Mouse (Mus musculus): ENCODE results near the gene Kbtbd4. TPM values are rescaled to one million over a fixed set of nuclear protein-coding genes. Genes with fewer than 3 reads are reported as not detected.

The Kbtbd4 gene
- total RNA-seq, 2 experiments from 2014 or later, result 38.1 to 39.5 TPM

- Histone ChIP-seq H3K4me3 (peak within 1 kb of the TSS; percentile 99), H3K27ac (peak within 1 kb of the TSS; percentile 97)
- peak; percentile 79 to 80 for DNase-seq (ENCODE audit: low spot score in 2 of 2)
- peak; percentile 80 for TF ChIP-seq CTCF (conservative IDR thresholded peaks at IDR 0.05)
Measured at GRCm38 (mm10) chr2:90940233-90941229, 36.0 kb downstream of the Kbtbd4 start, which contains the start of gene Celf1. Celf1 (plus strand) TSS chr2:90940382.

GRCm38 (mm10) chr2:90941744-90942143, 37.2 kb downstream of the Kbtbd4 start:
- DNase-seq (ENCODE audit: low spot score in 2 of 2), result no peak
- TF ChIP-seq CTCF (conservative IDR thresholded peaks at IDR 0.05), result no peak
- Histone ChIP-seq H3K27ac (peak overlapping the region; percentile 97; the same call in 1 of the 2 replicates), H3K4me3 (peak overlapping the region; percentile 99)

- TF ChIP-seq CTCF (conservative IDR thresholded peaks at IDR 0.05), result no peak
- Histone ChIP-seq H3K4me3 (no peak overlapping the region), H3K27ac (peak overlapping the region; percentile 67; the same call in 1 of the 2 replicates)
- DNase-seq (ENCODE audit: low spot score in 2 of 2), result no peak
Measured at GRCm38 (mm10) chr2:90950149-90950548, 45.6 kb downstream of the Kbtbd4 start.

GRCm38 (mm10) chr2:90950582-90951194, 46.1 kb downstream of the Kbtbd4 start:
- TF ChIP-seq CTCF (conservative IDR thresholded peaks at IDR 0.05), result no peak
- Histone ChIP-seq H3K27ac (peak overlapping the region; percentile 67), H3K4me3 (no peak overlapping the region)
- no peak for DNase-seq (ENCODE audit: low spot score in 2 of 2)

- no peak for TF ChIP-seq CTCF (conservative IDR thresholded peaks at IDR 0.05)
- Histone ChIP-seq H3K27ac (peak overlapping the region; percentile 67; the same call in 1 of the 2 replicates), H3K4me3 (no peak overlapping the region)
- DNase-seq (ENCODE audit: low spot score in 2 of 2), result no peak
Measured at GRCm38 (mm10) chr2:90953461-90953860, 48.9 kb downstream of the Kbtbd4 start.

- DNase-seq (ENCODE audit: low spot score in 2 of 2), result peak; percentile 50 to 55
- TF ChIP-seq CTCF (conservative IDR thresholded peaks at IDR 0.05), result no peak
- Histone ChIP-seq H3K4me3 (no peak overlapping the region; the same call in 1 of the 2 replicates), H3K27ac (peak overlapping the region; percentile 58)
Measured at GRCm38 (mm10) chr2:90956053-90956452, 51.5 kb downstream of the Kbtbd4 start.

GRCm38 (mm10) chr2:90958856-90959255, 54.3 kb downstream of the Kbtbd4 start:
- DNase-seq (ENCODE audit: low spot score in 2 of 2), result no peak
- Histone ChIP-seq H3K27ac (peak overlapping the region; percentile 68), H3K4me3 (no peak overlapping the region)
- TF ChIP-seq CTCF (conservative IDR thresholded peaks at IDR 0.05), result no peak

- DNase-seq (ENCODE audit: low spot score in 2 of 2), result no peak
- peak overlapping the region; percentile 68 for H3K27ac ChIP-seq
- TF ChIP-seq CTCF (conservative IDR thresholded peaks at IDR 0.05), result no peak
- H3K4me3 ChIP-seq, result no peak overlapping the region
Measured at GRCm38 (mm10) chr2:90960012-90960411, 55.5 kb downstream of the Kbtbd4 start.

Other genes with a start within 250 kb of the Kbtbd4 start
- 10 to 100 TPM; 17.0 to 20.8 TPM for gene Nup160, start 227.5 kb upstream of the Kbtbd4 start, total RNA-seq (2021)
- gene Fnbp4, start 159.4 kb upstream of the Kbtbd4 start, total RNA-seq (2021), result 10 to 100 TPM; 58.3 to 73.3 TPM
- gene Agbl2, start 122.0 kb upstream of the Kbtbd4 start, total RNA-seq (2021), result 1 to 10 TPM; 1.0 to 1.3 TPM
- 100 to 1,000 TPM; 114 to 129 TPM for gene Mtch2, start 57.6 kb upstream of the Kbtbd4 start, total RNA-seq (2021)
- 100 to 1,000 TPM; 184 to 200 TPM for gene C1qtnf4, start 18.9 kb upstream of the Kbtbd4 start, total RNA-seq (2021)
- gene Ndufs3, start 87 bp downstream of the Kbtbd4 start, total RNA-seq (2021), result 100 to 1,000 TPM; 224 to 255 TPM
- gene Celf1, start 35.6 kb downstream of the Kbtbd4 start, total RNA-seq (2021), result 100 to 1,000 TPM; 145 to 147 TPM
- under 1 TPM in 1 of 2 experiments, not detected in 1; 0.31 TPM for gene Rapsn, start 130.9 kb downstream of the Kbtbd4 start, total RNA-seq (2021)
- gene Psmc3, start 149.3 kb downstream of the Kbtbd4 start, total RNA-seq (2021), result 100 to 1,000 TPM; 203 to 215 TPM
- 10 to 100 TPM; 33.7 to 37.3 TPM for gene Slc39a13, start 165.7 kb downstream of the Kbtbd4 start, total RNA-seq (2021)
- gene Spi1, start 177.7 kb downstream of the Kbtbd4 start, total RNA-seq (2021), result 1 to 10 TPM; 2.4 to 5.4 TPM
- under 1 TPM in 1 of 2 experiments, not detected in 1; 0.07 TPM for gene Mybpc3, start 213.4 kb downstream of the Kbtbd4 start, total RNA-seq (2021)

Data from layer of hippocampus, adult 2 months (tissue).